Mouse (Mus musculus): ENCODE measurements around the gene Paf1. TPM values are rescaled to one million over a fixed set of nuclear protein-coding genes. Genes with fewer than 3 reads are reported as not detected.

Gene Paf1
- polyA plus RNA-seq (2017; shearing (Covaris generic)), result 109 TPM

DNA sequence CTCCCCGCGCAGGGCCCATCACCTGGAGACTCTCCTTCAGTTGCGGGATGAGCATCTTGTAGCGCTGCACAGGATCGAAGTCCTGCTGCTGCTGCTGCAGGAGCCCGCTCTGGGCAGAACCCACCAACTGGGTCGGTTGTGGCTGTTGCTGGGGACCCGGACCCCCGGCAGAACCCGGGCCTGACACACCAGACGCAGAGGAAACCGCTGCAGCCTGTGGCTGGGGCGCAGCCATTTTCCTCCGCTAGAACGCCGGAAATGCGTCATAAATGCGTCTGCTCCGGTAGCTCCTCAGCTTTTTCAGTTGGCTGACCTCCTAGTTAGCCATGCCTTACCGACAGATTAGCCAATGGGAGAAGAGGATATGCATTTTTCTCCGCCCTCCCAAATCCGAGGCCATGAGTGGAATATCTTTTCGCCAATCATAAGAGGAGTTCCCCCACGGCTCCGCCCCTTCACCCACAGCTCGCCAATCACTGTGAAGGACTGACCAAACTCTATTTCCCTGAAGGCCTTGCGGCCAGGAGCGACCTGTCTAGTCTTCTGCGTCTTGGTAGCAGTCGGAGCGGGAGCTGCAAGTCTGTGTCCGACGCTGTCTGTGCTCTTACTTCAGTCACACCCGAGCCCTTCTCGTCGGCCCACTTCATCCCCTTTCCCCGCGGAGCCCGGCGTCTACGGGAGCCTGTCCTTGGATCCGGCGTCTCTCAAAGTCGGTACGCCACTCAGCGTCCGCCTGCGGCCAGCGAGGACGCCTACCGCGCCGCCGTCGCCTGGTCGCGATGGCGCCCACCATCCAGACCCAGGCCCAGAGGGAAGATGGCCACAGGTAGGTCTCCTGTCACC is at the start of gene Paf1, which contains the start of gene Med29:
TSS of gene Paf1 (plus strand) at position 523 of the 843 bp plus-strand sequence.
TSS of gene Med29 (minus strand) at position 280 of the 843 bp plus-strand sequence.

DNA sequence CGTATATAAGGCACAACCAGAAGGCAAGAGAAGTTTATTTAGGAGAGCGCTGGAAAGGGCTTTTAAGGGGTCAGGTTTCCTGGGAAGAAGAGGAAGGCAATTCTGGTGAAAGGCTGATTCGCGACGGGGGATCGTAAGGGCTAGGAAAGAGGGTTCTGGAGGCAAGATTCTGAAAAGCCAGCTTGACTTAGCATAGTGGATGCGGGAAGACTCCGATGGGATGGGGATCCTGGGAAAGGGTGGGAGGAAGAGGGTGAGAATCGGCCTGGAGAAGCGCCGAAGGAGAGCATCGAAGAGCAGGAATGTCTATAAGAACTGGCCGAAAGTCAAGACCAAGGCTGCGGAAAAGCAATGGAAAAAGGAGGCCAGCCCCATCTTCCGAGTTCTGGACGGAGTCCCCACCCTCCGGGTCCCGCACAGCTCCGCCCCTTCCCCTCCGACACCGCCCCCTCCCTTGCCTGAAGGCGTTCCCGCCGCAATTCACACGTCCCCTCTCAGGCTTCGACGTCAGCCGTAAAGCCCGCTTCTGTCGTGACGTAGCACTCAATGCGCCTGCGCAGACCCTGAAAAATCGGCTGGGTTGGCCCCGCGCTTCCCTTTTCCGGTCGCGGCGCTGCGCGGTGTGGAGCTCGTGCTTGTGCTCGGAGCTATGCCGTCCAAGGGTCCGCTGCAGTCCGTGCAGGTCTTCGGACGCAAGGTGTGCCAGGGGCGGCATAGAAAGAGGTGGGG is 42.4 kb upstream of the Paf1 start, which contains the start of gene Rps16:
TSS of gene Rps16 (plus strand) at position 498 of the 729 bp plus-strand sequence.

GRCm38 (mm10) chr7:28372251-28373108 is 20.3 kb upstream of the Paf1 start, which contains the start of gene Plekhg2:
TSS of gene Plekhg2 (minus strand) at chr7:28372599.

DNA sequence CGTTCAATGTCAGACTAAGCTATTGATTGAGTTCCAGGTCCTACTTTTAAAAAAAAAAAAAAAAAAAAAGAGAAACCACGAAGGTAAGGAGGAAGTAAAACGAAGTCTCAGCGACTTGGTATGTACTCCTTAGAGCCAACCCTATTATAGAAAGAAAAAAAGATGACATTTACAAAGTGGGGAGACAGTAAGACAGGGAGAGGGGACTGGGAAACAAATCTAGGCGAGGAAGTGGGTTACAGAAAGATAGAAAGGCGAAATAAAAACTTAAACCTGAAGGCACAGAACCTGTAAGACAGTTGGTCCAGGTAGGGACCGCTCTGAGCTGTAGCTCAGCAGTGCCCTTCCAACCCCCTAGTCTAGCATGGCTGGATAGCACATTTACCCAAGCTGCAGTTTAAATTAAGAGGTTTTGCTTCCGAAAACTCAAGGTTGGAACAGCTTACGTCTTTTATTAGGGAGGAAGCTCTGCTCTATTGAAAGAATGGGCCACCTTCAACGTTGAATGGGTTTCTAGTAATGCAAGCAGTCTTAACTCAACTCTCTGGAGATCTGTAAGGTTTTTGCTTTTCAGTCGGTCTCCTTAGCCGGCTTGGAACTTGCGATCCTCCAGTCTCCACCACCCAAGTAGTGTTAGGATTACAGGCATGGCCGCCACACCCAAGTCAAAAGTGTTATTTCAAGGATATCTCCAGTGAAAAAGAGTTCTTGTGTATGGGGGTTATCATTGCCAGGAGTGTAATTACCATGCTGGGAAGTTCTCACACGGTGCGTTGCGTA is 12.3 kb upstream of the Paf1 start, which contains the start of gene Zfp36:
TSS of gene Zfp36 (minus strand) at position 17 of the 780 bp plus-strand sequence.

DNA sequence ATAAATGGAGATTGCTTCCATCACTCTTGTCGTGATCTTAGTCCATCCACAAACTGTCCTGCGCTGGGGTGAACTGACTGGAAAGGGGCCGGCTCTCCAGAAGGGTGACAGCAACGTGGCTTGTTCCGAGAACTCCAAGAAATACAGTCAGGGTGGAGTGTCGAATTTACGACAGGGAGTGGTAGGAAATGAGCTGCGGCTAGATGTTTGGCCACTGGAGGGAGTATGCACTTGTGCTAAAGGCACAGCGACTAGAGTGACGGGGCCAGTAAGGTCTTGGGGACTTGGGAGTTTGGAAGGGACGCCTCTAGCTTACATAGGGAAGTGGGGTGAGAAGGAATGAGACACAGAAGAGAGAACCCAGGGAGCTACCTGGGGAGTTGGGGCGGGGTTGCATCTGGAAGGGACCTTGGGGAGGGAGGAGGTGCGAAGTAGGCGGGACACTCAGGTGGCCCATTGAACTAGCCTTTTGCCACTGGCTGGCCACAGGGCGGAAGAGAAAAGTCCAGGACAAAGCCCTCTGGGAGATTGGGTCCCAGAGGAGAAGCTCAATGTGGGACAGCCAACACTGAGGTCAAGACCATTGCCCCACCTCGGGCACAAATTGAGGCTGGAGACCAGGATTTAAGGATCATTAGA is 44.3 kb downstream of the Paf1 start, which contains the start of gene Gmfg:
TSS of gene Gmfg (plus strand) at position 516 of the 639 bp plus-strand sequence.

Other genes with a start within 250 kb of the Paf1 start
- 191 TPM for gene Fbl, start 223.2 kb upstream of the Paf1 start, polyA plus RNA-seq (2017; shearing (Covaris generic))
- 7.4 TPM for gene Dyrk1b, start 213.5 kb upstream of the Paf1 start, polyA plus RNA-seq (2017; shearing (Covaris generic))
- not detected for gene Eid2, start 125.1 kb upstream of the Paf1 start, polyA plus RNA-seq (2017; shearing (Covaris generic))
- 2.7 TPM for gene Eid2b, start 115.2 kb upstream of the Paf1 start, polyA plus RNA-seq (2017; shearing (Covaris generic))
- gene Selenov, start 101.8 kb upstream of the Paf1 start, polyA plus RNA-seq (2017; shearing (Covaris generic)), result not detected
- gene Dll3, start 90.7 kb upstream of the Paf1 start, polyA plus RNA-seq (2017; shearing (Covaris generic)), result not detected
- 50.8 TPM for gene Timm50, start 80.9 kb upstream of the Paf1 start, polyA plus RNA-seq (2017; shearing (Covaris generic))
- 196 TPM for gene Supt5, start 54.2 kb upstream of the Paf1 start, polyA plus RNA-seq (2017; shearing (Covaris generic))
- gene Rps16, start 42.3 kb upstream of the Paf1 start, polyA plus RNA-seq (2017; shearing (Covaris generic)), result 922 TPM
- 98.2 TPM for gene Plekhg2, start 20.4 kb upstream of the Paf1 start, polyA plus RNA-seq (2017; shearing (Covaris generic))
- 242 TPM for gene Zfp36, start 12.7 kb upstream of the Paf1 start, polyA plus RNA-seq (2017; shearing (Covaris generic))
- 28.4 TPM for gene Med29, start 243 bp upstream of the Paf1 start, polyA plus RNA-seq (2017; shearing (Covaris generic))
- gene Gmfg, start 44.5 kb downstream of the Paf1 start, polyA plus RNA-seq (2017; shearing (Covaris generic)), result 466 TPM
- not detected for gene Lrfn1, start 59.0 kb downstream of the Paf1 start, polyA plus RNA-seq (2017; shearing (Covaris generic))
- gene Ifnl2, start 117.5 kb downstream of the Paf1 start, polyA plus RNA-seq (2017; shearing (Covaris generic)), result not detected
- gene Ifnl3, start 129.9 kb downstream of the Paf1 start, polyA plus RNA-seq (2017; shearing (Covaris generic)), result not detected
- gene Sycn, start 147.9 kb downstream of the Paf1 start, polyA plus RNA-seq (2017; shearing (Covaris generic)), result not detected
- 0.42 TPM for gene Nccrp1, start 154.3 kb downstream of the Paf1 start, polyA plus RNA-seq (2017; shearing (Covaris generic))
- gene Samd4b, start 205.2 kb downstream of the Paf1 start, polyA plus RNA-seq (2017; shearing (Covaris generic)), result 4.0 TPM
- 5.4 TPM for gene Pak4, start 205.2 kb downstream of the Paf1 start, polyA plus RNA-seq (2017; shearing (Covaris generic))
- not detected for gene Acp7, start 238.4 kb downstream of the Paf1 start, polyA plus RNA-seq (2017; shearing (Covaris generic))